Mouse (Mus musculus) mesoderm, embryonic 11.5 days (tissue): ENCODE data around the gene Fam114a2.

Experiments
- DNase-seq: peaks from one replicate; pipeline ENCODE4 v3.0.0-alpha.2; 2012; ENCODE audit warnings: low read depth, low spot score

Fam114a2 gene

GRCm38 (mm10) chr11:57434153-57434552 lies 84.3 kb downstream of the Fam114a2 start:
- DNase-seq, result peak; percentile 80
